Mouse (Mus musculus): ENCODE data around the gene Crebrf. TPM values are rescaled to one million over a fixed set of nuclear protein-coding genes. Genes with fewer than 3 reads are reported as not detected.

Gene Crebrf
- total RNA-seq, 2 experiments from 2014 or later: 26.4 to 30.1 TPM

DNA sequence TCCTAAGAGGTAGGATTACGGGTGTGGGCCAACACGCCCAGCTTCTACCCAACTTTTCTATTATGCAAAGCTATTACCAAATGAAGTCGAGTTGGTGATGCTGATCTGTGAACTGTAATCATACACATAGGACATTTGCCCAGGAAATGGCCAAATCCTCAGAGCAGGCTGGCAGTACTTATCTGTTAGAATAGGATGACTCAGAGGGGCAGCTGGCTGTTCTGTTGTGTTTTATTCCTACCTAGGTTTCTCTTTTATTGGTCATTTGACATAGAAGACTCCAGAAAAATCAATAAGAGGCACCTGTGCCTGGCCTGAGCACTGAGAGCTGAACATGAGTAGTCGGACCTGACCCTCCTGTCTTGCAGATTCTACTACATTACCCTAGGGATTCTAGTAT lies 12.8 kb upstream of the Crebrf start:
- intact Hi-C loops (cut with DNase I): no loop called here

DNA sequence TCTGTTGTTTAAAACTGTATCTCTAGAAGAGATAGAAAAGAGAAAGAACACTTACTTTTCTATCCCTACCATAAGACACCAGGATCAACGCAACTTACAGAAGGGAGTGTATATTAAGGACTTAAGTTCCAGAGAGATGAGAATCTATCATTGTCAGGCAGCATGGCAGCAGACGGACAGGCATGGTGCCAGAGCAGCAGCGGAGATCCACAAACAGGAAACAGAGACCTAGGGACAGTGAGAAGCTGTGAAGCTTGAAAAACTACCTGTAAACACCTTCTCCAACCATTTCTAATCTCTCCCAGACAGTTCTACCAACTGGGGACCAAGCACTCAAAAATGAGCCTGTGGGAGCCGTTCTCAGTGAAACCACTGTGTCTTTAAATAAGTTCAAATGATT lies 11.8 kb upstream of the Crebrf start:
- intact Hi-C loops (cut with DNase I): no loop called here
- no peak for DNase-seq (ENCODE audit: extremely low spot score in 1 of 2, low spot score in 2 of 2)

More for the DNA sequence above, 12.8 kb upstream of the Crebrf start:
- DNase-seq (ENCODE audit: extremely low spot score in 1 of 2, low spot score in 2 of 2): no peak

DNA sequence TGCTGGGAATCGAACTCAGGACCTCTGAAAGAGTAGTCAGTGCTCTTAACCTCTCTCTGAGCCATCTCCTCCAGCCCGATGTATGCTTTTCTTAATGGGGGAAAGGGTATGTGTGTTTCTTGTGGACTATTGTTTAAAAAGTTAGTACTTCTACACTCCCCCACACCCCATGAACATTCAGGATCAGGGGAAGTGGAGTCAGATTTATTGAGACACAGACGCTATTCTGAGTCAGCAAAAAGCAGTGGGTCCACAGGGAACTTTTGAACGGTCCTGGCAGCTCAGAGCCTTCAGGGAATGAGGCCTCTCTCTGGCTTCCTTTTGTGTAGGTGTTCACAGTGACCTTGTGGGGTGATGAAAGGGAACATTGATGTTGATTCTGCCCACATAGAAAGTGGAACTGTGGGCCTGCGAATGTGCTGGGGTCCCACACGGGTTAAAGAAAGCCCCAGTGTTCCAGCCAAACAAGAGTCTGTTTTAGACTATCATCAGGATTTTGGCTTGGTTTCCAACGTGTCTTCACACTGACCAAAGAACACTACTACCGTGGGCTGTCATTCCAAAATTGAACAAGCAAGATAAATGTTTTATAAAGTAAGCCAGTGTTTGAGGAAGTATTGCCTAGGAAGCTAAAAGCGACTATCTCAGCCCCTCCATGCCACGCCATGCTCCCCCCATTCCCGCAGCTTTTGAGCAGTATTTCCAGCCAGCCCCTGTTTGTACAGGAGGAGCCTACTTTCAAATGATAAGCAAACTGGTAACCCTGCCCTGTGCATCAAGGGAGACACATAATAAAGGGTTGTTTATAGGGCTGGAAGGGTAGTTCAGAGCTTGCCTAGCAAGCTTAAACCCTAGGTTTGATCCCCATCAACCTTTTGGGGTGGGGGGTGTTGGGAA lies 9.7 kb upstream of the Crebrf start:
- DNase-seq (ENCODE audit: extremely low spot score in 1 of 2, low spot score in 2 of 2): peak in 1 of 2 experiments; percentile 33
- intact Hi-C loops (cut with DNase I): no loop called here

DNA sequence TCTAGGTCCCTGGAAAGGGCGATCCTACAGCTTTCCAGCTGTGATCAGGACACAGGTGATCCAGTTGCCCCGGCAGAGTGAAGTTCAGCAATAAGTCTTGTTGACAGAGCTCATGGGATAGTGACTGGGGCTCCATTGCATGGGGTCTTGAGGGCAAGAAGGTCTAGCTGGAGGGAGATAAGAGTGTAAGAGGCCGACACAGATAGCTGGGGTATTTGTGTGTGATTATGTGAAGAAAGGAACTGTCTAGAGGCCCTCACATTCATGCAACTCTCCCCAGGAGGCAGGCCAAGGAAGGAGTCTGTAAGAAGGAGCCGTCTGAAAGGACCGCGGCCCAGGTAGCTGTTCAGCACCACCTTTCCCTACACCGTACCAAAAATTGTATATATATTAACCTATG lies 8.4 kb upstream of the Crebrf start:
- intact Hi-C loops (cut with DNase I): no loop called here
- DNase-seq (ENCODE audit: extremely low spot score in 1 of 2, low spot score in 2 of 2): no peak

DNA sequence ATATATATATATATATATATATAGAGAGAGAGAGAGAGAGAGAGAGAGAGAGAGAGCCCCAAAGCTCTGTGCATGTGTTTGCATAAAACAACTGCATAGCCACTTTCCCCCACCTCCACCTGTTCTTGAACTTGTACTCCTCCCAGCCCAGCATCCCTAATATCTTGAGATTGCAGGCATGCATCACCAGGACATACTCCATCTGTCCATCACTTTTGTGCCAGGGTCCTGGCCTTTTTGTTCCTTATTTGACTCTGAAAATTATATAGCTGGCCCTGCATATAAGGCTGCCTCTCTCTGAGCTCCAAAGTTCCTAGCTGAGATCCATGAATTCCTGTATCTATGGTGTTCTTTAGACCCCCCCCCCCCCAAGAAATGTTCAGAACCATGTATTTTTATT lies 7.0 kb upstream of the Crebrf start:
- intact Hi-C loops (cut with DNase I): no loop called here
- no peak for DNase-seq (ENCODE audit: extremely low spot score in 1 of 2, low spot score in 2 of 2)

DNA sequence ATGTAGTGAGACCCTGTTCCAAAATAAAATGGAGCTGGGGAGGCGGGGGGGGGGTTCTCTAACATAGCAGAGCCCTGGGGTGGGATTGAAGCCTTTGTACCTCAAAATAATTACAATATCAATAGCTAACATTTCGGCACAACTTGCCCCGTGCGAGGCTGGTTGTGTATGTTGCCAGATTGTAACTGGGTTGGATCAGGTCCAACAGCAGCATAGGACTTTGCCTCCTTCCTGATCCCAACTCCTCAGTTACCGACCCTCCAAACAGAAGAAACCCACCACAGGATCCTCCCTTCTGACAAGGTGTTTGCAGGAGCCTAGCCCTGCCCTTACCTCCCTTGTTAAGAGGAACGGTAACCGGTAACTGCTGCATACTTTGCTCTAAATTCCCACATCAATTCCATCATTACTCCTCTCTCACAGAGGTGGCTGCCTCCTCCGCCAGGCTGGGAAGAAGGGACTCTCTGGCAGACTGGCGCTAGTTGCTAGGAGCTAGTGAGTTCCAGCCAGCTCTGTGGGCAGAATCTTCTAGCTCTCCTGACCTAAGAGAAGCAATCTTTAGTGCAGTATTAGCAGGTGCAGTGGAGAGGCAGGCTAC lies 6.4 kb upstream of the Crebrf start:
- DNase-seq (ENCODE audit: extremely low spot score in 1 of 2, low spot score in 2 of 2): no peak
- intact Hi-C loops (cut with DNase I): no loop called here

DNA sequence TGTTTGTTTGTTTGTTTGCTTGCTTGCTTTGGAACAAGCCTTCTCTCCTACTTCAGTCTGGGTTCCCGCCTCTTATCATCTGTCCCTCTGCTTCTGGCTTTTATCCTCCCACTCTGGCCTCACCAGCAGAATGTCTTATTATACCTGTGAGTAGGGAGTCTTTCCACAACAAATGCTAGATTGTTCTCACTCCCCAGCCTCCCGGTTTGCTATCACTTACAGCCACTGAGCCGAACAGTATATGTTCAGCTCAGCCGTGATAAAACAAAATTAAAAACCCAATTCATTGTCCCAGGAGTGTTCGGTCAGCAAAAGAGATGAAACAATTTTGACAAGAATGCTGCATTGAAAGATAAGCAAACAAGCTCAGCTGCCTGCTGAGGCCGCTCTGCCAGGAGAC lies 5.4 kb upstream of the Crebrf start:
- DNase-seq (ENCODE audit: extremely low spot score in 1 of 2, low spot score in 2 of 2): no peak
- intact Hi-C loops (cut with DNase I): no loop called here

DNA sequence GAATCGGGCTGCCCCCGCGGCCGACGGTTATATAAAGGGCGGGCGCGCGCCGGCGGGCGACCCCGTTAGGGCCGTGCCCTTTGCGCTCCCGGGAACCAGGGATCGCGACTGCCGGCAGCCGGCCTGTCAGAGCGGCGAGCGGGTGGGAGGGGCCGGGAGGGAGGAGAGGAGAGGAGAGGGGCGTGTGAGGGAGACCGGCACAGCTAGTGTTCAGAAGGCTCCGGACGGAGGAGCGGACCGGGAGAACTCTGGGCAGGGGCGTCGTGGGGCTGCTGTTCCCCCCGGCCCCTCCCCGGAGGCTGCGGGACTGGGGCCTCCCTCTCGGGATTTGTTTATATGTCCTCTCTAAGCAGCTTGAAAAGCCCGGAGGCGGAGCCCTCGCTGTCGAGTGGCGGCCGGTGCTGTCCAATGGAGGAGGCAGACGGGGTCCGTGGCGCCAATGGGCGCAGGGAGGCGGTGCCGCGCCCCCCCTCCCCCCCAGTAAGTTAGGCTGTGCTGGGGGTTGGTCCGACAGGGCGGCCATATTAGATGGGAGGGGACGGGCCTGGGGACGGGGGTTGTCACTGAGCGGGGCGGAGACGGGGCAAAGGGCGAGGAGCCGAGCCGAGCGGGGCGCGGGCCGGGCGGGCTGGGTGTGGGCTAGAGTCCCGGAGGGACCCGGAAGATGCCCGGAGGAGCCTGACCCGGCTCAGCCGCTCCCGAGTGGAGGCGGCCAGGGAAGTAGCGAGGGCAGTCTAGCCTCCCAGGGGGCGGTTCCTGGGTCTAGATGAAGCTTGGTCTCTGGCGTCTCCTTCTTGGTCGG lies 667 bp downstream of the Crebrf start:
- intact Hi-C loops (cut with DNase I): loop anchor here (5.0 kb wide), 1 partner anchor 66 kb away; the partner anchor contains the start of gene Bnip1
- DNase-seq (ENCODE audit: extremely low spot score in 1 of 2, low spot score in 2 of 2): peak; percentile 92 to 98

DNA sequence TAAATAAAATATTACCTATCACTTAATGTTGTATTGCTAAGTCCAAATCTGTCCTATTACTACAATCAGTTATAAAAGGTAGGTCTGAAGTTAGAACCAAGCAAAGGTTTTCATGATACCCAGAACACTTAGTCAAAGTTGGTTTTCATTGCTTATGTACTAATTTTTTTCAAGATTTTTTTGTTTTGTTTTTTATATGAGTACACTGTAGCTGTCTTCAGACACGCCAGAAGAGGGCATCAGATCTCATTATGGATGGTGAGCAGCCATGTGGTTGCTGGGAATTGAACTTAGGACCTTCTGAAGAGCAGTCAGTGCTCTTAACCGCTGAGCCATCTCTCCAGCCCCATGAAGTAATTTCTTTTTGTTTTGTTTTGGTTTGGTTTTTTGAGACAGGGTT lies 2.4 kb downstream of the Crebrf start:
- intact Hi-C loops (cut with DNase I): loop anchor here (5.0 kb wide), 1 partner anchor 64 kb away; the partner anchor contains the start of gene Bnip1
- DNase-seq (ENCODE audit: extremely low spot score in 1 of 2, low spot score in 2 of 2): no peak

DNA sequence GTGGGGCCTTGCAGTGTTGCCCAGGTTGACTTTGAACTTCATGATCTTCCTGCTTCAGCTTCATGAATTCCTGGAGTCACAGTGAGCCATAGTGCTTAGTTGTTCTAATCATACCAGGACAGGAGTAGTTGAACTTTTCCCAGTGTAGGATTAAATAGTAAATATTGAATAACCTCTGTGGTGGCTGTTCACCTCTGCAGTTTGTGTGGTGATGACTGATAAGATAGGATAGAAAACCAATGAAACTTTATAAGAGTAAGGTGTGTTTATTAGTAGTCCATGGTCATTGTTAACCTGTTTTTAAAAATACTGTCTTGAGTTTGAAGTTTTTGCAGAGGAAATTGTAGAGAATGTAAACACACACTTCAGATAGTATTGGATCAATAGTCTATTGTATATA lies 4.0 kb downstream of the Crebrf start:
- no peak for DNase-seq (ENCODE audit: extremely low spot score in 1 of 2, low spot score in 2 of 2)
- intact Hi-C loops (cut with DNase I): loop anchor here (5.0 kb wide), 1 partner anchor 63 kb away; the partner anchor contains the start of gene Bnip1

DNA sequence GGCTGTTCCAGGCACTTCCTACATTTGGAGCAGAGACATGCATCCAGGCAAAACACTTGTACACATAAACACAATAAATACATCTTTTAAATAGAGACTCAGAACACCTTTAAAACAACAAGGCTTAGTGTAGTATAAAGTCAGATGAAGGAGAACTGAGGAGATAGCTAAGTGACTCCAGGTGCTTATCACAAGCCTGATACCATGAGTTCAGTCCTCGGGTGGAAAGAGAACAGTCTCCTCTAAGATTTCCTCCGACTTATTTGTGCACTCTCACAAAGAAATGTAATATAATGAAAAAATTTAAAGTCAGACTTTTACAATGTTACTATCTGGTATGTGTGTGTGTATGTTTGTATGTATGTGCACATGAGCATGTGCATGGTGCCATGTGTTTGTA lies 6.4 kb downstream of the Crebrf start:
- intact Hi-C loops (cut with DNase I): no loop called here
- DNase-seq (ENCODE audit: extremely low spot score in 1 of 2, low spot score in 2 of 2): no peak

DNA sequence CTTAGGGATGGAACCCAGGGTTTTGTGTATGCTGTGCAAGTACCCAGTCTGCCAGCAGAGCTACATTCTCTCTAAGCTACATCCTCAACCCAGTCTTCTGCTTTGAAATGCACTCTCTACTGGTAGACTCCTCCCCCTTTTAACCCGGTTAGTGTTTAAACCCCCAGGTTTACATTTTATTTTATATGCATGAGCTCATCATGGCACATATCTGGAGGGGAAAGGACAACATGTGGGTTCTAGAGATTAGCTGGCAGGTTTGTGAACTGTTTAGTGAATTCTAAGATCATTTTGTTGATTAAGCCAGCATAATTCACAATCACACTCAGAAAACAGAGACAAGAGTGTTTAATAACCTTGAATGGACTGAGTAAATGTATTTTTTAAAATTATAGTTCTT lies 9.3 kb downstream of the Crebrf start:
- intact Hi-C loops (cut with DNase I): no loop called here
- no peak for DNase-seq (ENCODE audit: extremely low spot score in 1 of 2, low spot score in 2 of 2)

DNA sequence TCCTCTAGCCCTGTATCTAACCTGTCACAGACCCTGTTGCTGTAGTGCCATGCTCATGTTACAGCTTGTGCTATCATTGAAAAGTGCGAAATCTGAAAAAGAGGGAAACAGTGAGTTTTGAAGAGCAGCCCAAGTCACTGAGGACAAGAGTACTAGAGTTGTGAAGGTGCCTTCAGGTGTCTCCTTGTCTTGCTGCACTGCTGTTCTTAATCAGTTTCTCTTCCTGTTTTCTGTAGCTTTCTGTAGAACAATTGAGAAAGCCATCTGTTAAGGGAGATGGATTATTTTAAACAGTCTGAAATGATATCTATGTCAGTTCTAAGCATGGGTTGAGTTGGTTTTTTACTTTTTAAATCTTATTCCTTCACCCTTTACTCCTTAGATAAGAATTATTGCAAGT lies 11.2 kb downstream of the Crebrf start:
- intact Hi-C loops (cut with DNase I): no loop called here
- no peak for DNase-seq (ENCODE audit: extremely low spot score in 1 of 2, low spot score in 2 of 2)

DNA sequence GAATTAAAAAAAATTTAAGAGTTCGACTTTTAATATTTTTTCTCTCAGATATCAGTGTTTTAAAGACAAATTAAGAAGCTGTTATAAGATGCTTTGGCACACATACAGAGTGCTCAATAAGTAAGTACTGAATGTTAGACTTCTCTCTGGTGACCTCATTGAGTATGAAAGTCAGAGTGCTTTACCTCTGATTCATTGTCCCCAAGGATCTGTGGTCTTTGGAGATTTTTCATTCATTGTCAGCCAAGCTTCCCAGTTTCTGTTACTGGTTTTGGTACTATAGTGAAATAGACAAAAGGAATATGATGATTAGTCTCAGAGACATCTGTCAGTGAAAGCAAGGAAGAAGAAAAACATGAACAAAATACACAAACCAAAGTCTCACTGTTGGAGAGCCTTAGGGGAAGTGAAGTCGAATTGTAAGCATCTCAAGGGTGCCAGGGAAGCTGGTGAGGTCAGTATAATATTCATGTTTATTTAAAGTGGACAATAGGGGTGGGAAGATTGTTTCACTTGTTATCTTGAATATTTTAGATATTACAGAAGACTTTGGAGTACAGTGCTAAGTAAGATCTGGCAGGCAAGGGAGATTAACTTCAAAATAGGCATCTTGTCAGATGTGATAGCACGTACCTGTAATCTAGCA lies 11.8 kb downstream of the Crebrf start:
- intact Hi-C loops (cut with DNase I): no loop called here
- DNase-seq (ENCODE audit: extremely low spot score in 1 of 2, low spot score in 2 of 2): no peak

DNA sequence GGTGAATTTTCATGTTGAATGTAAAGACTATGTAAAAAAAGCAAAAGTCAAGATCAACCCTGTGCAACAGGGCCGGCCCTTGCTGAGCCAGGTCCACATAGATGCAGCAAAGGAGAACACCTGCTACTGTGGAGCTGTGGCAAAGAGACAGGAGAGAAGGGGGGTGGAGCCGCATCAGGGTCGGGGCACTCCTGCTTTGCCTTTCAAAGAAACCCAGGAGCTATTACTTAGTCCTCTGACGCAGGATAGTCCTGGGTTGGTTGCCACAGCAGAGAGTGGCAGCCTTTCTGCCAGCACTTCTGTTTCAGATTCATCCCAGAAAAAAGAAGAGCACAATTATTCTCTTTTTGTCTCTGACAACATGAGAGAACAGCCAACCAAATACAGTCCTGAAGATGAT lies 27.1 kb downstream of the Crebrf start:
- intact Hi-C loops (cut with DNase I): no loop called here
- no peak for DNase-seq (ENCODE audit: extremely low spot score in 1 of 2, low spot score in 2 of 2)

DNA sequence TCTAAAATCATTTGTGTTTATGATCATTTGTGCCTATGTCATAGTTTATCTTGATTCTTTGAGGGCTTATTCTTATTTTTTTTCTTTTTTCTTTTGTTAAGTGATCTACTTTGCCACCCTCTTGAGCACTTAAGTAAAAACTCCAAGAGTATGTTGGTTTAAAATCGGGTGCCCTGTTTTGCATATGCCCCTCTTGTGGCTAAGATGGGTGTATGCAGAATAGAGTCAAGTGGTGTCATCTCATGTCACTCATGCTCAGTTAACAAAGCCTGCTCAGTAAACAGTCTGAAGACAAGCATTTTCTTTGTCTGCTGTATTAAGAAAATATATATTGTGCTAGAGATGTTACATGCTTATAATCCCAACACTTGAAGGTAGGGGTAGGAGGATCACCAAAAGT lies 27.8 kb downstream of the Crebrf start:
- intact Hi-C loops (cut with DNase I): no loop called here
- DNase-seq (ENCODE audit: extremely low spot score in 1 of 2, low spot score in 2 of 2): no peak

DNA sequence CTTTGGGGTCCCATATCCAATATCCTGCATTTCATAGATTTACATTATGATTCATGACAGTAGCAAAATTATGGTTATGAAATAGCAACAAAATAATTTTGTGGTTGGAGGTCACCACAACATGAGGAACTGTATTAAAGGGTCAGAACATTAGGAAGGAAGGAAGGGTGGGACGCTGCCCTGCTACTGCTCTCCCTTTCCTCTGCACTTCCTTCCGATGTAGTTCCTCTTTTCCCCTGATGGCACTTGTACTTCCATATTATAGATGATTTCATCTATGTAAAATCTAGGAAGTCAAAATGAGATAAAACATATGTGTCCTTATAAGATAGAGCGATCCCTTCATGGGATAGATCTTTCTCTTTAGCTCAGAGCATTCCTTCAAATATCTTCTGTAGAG lies 34.5 kb downstream of the Crebrf start:
- intact Hi-C loops (cut with DNase I): no loop called here
- no peak for DNase-seq (ENCODE audit: extremely low spot score in 1 of 2, low spot score in 2 of 2)

DNA sequence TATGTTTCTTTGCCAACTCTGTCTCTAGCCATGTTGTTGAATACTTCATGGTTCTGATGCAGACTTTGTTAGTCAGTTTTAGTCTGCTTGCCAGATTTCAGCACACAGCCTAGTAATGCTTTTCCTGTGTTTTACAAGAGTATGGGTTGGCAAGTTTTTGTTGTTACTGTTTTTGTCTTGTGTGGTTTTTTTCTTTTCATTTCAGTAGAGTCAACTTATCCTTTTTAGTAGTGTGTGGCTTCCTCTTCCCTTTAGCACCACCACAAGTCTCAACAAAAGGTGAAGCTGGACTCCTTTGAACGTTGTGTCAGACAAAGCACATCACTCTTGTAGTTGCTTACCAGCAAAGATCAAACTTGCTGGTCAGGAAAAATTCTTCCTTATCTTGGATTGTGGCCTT lies 36.8 kb downstream of the Crebrf start:
- intact Hi-C loops (cut with DNase I): no loop called here
- DNase-seq (ENCODE audit: extremely low spot score in 1 of 2, low spot score in 2 of 2): no peak

DNA sequence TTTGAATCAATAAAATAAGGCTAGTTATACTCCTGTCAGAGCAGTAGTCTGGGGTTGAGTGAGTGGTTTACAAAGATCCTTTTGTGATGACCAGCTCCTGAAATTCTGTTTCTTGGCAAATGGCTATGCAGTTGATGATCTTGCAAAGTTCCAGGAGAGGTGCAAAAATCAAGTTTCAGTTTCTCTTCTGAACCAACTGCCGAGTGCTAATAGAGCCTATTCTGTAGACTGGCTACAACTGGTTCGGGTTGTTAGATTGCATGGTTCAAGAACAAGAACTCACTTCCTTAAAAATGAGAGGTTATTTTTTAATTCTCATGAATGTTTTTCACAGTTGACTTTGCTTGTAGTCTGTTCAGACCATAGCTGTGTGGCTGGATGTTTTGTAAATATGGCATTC lies 38.0 kb downstream of the Crebrf start:
- no peak for DNase-seq (ENCODE audit: extremely low spot score in 1 of 2, low spot score in 2 of 2)
- intact Hi-C loops (cut with DNase I): no loop called here
